Mouse (Mus musculus) limb, embryonic 11.5 days (tissue): ENCODE measurements around the gene Sycp1. TPM values are rescaled to one million over a fixed set of nuclear protein-coding genes. Genes with fewer than 3 reads are reported as not detected.

Experiments used
- ATAC-seq: fragments of 200-750 bp; cut with Nextera tagmentation; 2 replicates; pipeline ENCODE4 v1.8.0; 2017; ENCODE audit warnings: low read depth; ENCODE audit not compliant: insufficient number of reproducible peaks, low FRiP score, low TSS enrichment
- DNase-seq: peaks from one replicate; pipeline ENCODE4 v3.0.0-alpha.2; 2015; ENCODE audit warnings: low spot score
- H3K27ac ChIP-seq: fragments of 300-500 bp; sonication (generic); replicated peaks from 2 replicates; pipeline ENCODE4 v1.5.1; 2014; ENCODE audit warnings: low read depth, mild to moderate bottlenecking, low read length
- H3K27me3 ChIP-seq: fragments of 300-500 bp; sonication (generic); 2 replicates; pipeline ENCODE4 v1.6.1; 2014; ENCODE audit warnings: mild to moderate bottlenecking, low read length, mixed read lengths; ENCODE audit not compliant: control insufficient read depth, insufficient read depth
- H3K36me3 ChIP-seq: fragments of 300-500 bp; sonication (generic); 2 replicates; pipeline ENCODE4 v1.6.1; 2014; ENCODE audit warnings: mild to moderate bottlenecking, low read length, moderate library complexity, mixed read lengths; ENCODE audit not compliant: control insufficient read depth, insufficient read depth
- H3K4me1 ChIP-seq: fragments of 300-500 bp; sonication (generic); 2 replicates; pipeline ENCODE4 v1.6.1; 2014; ENCODE audit warnings: low read length, mixed read lengths; ENCODE audit not compliant: control insufficient read depth, insufficient read depth
- H3K4me2 ChIP-seq: fragments of 300-500 bp; sonication (generic); 2 replicates; pipeline ENCODE4 v1.6.1; 2014; ENCODE audit warnings: low read depth, mild to moderate bottlenecking, moderate library complexity; ENCODE audit not compliant: severe bottlenecking
- H3K4me3 ChIP-seq: fragments of 300-500 bp; sonication (generic); 2 replicates; pipeline ENCODE4 v1.5.1; 2014; ENCODE audit warnings: low read depth, low read length
- H3K9ac ChIP-seq: fragments of 300-500 bp; sonication (generic); 2 replicates; pipeline ENCODE4 v1.6.1; 2014; ENCODE audit warnings: mild to moderate bottlenecking, low read length
- H3K9me3 ChIP-seq: fragments of 300-500 bp; sonication (generic); 2 replicates; pipeline ENCODE4 v1.6.1; 2016; ENCODE audit warnings: low read length; ENCODE audit not compliant: control insufficient read depth
- WGBS: fragments of 180-500 bp; shearing (Covaris S2); extraction: QIAGEN DNeasy Blood & Tissue Kit; methylation state at CpG from one replicate; pipeline ENCODE4 v1.1.7; 2014; 5-methylcytosine and 5-hydroxymethylcytosine counted together
- polyA plus RNA-seq: library from polyadenylated mRNA; unstranded; fragments of >200 nt; fragmentation: Nextera tagmentation; extraction: Ambion mirVana; gene quantifications from 2 replicates; pipeline ENCODE4 v1.2.1, GENCODE M21; 2014

Sycp1 gene
- polyA plus RNA-seq, 1 experiment from 2014 or later, result not detected

DNA sequence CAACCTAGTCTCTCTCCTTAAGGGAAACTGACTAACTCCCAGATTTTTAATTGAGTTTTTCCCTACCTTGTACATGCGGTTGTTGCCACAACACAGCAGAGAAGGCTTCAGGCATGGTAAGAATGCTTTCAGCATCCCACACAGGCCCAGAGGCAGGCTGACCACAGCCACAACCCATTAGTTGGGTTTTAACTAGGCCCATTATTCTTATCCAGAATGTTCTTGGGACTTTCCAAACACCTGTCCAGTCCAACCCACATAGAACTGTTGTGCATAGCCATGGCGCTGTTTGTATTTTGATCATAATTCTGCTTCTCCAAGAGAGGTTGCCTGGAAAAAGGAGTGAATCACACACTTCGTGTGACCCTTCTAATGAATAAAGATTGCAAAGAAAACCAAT lies 19.2 kb upstream of the Sycp1 start:
- Histone ChIP-seq H3K4me1 (no peaks in the 10 kb centered on the region), H3K4me3 (no peak overlapping the region), H3K27me3 (no peaks in the 10 kb centered on the region), H3K36me3 (no peaks in the 10 kb centered on the region), H3K9ac (no peak overlapping the region), H3K4me2 (no peak overlapping the region), H3K27ac (no peak overlapping the region), H3K9me3 (no peaks in the 10 kb centered on the region)
- DNase-seq (no peak), ATAC-seq (no peak)
- 82% methylated on average over 3 of the region's 3 CpGs for WGBS

DNA sequence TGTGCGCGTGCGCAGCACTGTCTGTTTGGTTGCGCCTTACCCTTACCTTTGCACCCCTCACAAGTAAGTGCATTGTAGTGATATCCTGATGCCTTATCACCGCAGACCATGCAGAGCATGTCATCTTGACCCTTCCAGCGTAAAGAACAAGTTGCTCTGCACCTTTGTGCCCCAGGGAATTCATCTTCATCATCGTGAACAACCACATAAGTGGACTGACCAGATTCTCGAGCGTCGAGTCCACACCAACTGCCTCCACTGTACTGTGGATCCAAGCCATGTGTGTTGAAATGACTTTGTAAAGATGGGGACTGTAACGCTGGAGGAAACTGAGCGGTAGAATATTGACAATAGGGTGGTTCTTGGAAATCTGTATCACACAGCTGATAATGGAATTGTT lies 18.6 kb upstream of the Sycp1 start:
- Histone ChIP-seq H3K9ac (no peak overlapping the region), H3K27me3 (no peaks in the 10 kb centered on the region), H3K4me1 (no peaks in the 10 kb centered on the region), H3K9me3 (no peaks in the 10 kb centered on the region), H3K27ac (no peak overlapping the region), H3K36me3 (no peaks in the 10 kb centered on the region), H3K4me3 (no peak overlapping the region), H3K4me2 (no peak overlapping the region)
- DNase-seq (no peak), ATAC-seq (no peak)
- 92% methylated on average over 12 of the region's 12 CpGs for WGBS

DNA sequence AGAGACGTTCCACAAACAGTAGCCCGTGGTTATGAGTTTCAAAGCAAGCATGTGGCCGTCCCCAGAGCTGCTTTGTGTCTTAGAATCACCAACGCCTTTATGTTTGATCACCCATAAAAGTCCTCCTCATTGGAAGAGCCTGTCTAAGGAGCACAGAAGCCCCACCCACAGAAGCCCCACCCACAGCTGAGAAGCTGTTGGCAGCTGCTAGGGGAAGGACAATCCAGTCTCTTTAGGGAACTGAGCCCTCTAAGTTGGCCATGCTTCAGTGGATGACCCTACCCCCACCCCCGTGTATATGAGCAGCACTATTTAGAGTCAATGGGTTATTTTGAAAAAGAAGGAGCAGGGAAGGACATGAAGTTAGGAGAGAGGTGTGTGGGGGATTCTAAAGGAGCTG lies 11.0 kb upstream of the Sycp1 start:
- H3K4me1 ChIP-seq, result no peaks in the 10 kb centered on the region
- no peaks in the 10 kb centered on the region for H3K9me3 ChIP-seq
- no peaks in the 10 kb centered on the region for H3K36me3 ChIP-seq
- H3K27ac ChIP-seq, result no peak overlapping the region
- no peaks in the 10 kb centered on the region for H3K27me3 ChIP-seq
- no peak for DNase-seq
- no peak overlapping the region for H3K4me3 ChIP-seq
- WGBS, result 67% methylated on average over 5 of the region's 5 CpGs
- ATAC-seq, result no peak
- H3K9ac ChIP-seq, result no peak overlapping the region
- no peak overlapping the region for H3K4me2 ChIP-seq

DNA sequence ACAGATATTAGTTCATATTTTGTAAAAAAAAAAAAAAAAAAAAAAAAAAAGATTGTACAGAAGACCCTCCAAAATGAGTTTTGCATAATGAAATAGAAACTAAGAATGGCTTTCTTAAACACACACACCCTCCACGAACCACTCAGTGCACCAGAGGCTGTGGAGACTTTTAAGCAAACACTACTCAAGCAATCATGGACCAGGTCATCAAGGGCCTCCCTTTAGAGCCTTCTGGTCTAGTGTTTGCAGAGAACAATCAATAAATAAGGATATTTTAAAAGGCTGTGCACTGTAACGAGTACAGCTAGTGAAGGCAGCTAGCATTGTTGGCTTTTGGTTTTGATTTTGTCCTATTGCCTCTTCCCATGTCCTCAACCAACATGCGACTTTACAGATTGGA lies 10.4 kb upstream of the Sycp1 start:
- H3K27ac ChIP-seq, result no peak overlapping the region
- H3K4me3 ChIP-seq, result no peak overlapping the region
- no peak overlapping the region for H3K4me2 ChIP-seq
- no peaks in the 10 kb centered on the region for H3K36me3 ChIP-seq
- no peak overlapping the region for H3K9ac ChIP-seq
- no peaks in the 10 kb centered on the region for H3K9me3 ChIP-seq
- no peaks in the 10 kb centered on the region for H3K27me3 ChIP-seq
- ATAC-seq, result no peak
- 93% methylated on average over 3 of the region's 3 CpGs for WGBS
- DNase-seq, result no peak
- H3K4me1 ChIP-seq, result no peaks in the 10 kb centered on the region

DNA sequence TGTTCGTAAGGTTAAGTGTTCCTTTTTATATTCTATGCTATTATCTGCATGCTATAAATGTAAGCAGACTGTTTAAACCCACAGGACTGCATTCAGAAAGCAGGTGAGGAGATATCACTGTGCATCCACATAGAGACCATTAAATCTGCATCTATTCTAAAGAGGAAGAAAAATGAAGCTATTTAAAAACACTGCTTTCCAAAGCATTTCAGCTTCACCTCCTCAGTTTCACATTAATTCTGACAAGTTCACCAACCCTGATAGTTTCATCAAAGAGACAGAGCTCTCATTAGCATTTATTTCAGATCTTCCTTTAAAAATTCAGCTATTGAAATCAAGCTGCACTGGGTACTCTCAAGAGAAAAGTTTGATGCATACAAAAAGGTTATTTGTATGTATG lies 2.2 kb upstream of the Sycp1 start:
- Histone ChIP-seq H3K4me2 (no peak overlapping the region), H3K4me1 (no peaks in the 10 kb centered on the region), H3K27me3 (no peaks in the 10 kb centered on the region), H3K9me3 (peaks cover 5% of the 10 kb centered on the region; the same call in 1 of the 2 replicates), H3K36me3 (no peaks in the 10 kb centered on the region), H3K27ac (no peak overlapping the region), H3K9ac (no peak overlapping the region), H3K4me3 (no peak overlapping the region)
- DNase-seq, result no peak
- no peak for ATAC-seq
- 94% methylated on average over 1 of the region's 1 CpGs for WGBS

DNA sequence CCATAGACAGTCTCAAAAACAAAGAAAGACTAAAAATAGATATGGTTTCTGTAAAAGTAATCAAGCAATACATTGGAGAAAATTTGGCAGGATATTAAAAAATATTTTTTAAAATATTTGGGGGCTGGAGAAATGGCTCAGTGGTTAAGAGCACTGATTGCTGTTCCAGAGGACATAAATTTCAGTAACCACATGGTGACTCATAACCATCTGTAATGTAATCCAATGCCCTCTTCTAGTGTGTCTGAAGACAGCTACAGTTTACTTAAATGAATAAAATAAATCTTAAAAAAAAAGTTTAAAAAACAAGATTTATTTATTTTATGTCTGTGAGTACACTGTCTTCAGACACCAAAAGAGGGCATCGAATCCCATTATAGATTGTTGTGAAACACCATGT lies 36.8 kb downstream of the Sycp1 start:
- WGBS, result 95% methylated on average over 1 of the region's 1 CpGs
- H3K36me3 ChIP-seq, result no peaks in the 10 kb centered on the region
- H3K4me1 ChIP-seq, result no peaks in the 10 kb centered on the region
- no peak overlapping the region for H3K4me2 ChIP-seq
- H3K27ac ChIP-seq, result no peak overlapping the region
- no peak overlapping the region for H3K9ac ChIP-seq
- ATAC-seq (no peak), DNase-seq (no peak)
- H3K9me3 ChIP-seq, result no peaks in the 10 kb centered on the region
- H3K4me3 ChIP-seq, result no peak overlapping the region
- H3K27me3 ChIP-seq, result no peaks in the 10 kb centered on the region

DNA sequence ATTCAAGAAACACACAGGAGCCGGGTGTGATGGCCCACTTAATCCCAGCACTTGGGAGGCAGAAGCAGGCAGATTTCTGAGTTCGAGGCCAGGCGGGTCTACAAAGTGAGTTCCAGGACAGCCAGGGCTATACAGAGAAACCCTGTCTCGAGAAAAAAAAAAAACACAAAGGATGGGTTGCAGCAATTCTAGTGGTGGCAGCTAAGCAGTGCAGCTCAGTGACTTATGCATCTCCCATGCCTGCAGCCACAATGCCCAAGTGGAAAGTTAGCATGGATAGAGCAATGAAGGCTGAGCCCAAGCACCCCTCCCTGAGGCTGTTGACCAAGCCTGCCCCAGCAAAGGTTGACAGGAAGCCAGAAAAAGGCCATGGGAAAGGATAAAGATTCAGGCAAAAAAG lies 55.4 kb downstream of the Sycp1 start:
- Histone ChIP-seq H3K36me3 (no peaks in the 10 kb centered on the region), H3K27me3 (no peaks in the 10 kb centered on the region), H3K9ac (no peak overlapping the region), H3K27ac (no peak overlapping the region), H3K9me3 (no peaks in the 10 kb centered on the region), H3K4me2 (no peak overlapping the region), H3K4me3 (no peak overlapping the region), H3K4me1 (no peaks in the 10 kb centered on the region)
- DNase-seq, result no peak
- WGBS, result 83% methylated on average over 4 of the region's 4 CpGs
- no peak for ATAC-seq

DNA sequence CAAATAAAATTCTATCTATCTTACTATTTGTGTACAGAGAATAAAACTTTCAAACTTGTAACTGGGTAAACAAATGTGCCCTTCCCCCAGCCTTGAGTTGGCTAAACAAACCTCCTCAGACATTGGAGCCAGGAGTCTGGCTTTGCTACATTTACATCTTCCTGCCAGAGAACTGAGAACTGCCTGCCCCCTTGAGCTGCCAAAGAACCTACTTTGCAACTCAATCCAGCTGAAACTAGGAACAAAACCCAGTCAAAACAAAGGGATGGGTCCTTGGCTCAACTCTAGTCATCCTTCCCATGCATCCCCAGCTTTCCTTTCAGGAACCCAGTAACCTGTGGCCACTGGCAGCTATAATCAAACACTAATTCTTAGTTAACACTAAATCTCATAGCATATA lies 87.2 kb downstream of the Sycp1 start:
- no peaks in the 10 kb centered on the region for H3K27me3 ChIP-seq
- no peak for DNase-seq
- H3K9ac ChIP-seq, result no peak overlapping the region
- H3K4me1 ChIP-seq, result no peaks in the 10 kb centered on the region
- H3K27ac ChIP-seq, result no peak overlapping the region
- no peaks in the 10 kb centered on the region for H3K9me3 ChIP-seq
- no peak overlapping the region for H3K4me3 ChIP-seq
- no peak for ATAC-seq
- H3K36me3 ChIP-seq, result no peaks in the 10 kb centered on the region
- H3K4me2 ChIP-seq, result no peak overlapping the region

DNA sequence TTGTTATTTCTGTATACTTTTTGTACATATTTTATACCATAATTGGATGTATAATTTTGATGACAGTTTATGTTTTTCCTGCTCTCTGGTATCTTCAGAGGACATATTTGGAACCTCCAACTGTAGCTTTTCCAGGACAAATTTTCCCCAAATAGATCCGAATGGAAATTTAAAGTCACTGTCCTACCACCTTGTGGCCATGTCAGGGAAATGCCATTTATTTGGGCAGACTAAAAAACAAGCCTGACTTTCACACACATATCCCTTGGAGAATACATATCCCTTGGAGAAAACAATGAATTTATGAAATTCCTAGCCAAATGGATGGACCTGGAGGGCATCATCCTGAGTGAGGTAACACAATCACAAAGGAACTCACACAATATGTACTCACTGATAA lies 93.5 kb downstream of the Sycp1 start:
- H3K9ac ChIP-seq, result no peak overlapping the region
- no peak overlapping the region for H3K4me2 ChIP-seq
- ATAC-seq, result no peak
- H3K4me3 ChIP-seq, result no peak overlapping the region
- H3K9me3 ChIP-seq, result no peaks in the 10 kb centered on the region
- no peaks in the 10 kb centered on the region for H3K36me3 ChIP-seq
- no peaks in the 10 kb centered on the region for H3K4me1 ChIP-seq
- no peak for DNase-seq
- WGBS, result 54% methylated on average over 1 of the region's 1 CpGs
- no peaks in the 10 kb centered on the region for H3K27me3 ChIP-seq
- H3K27ac ChIP-seq, result no peak overlapping the region
